Mouse (Mus musculus): ENCODE data around the gene Gltp.

Gltp gene

DNA sequence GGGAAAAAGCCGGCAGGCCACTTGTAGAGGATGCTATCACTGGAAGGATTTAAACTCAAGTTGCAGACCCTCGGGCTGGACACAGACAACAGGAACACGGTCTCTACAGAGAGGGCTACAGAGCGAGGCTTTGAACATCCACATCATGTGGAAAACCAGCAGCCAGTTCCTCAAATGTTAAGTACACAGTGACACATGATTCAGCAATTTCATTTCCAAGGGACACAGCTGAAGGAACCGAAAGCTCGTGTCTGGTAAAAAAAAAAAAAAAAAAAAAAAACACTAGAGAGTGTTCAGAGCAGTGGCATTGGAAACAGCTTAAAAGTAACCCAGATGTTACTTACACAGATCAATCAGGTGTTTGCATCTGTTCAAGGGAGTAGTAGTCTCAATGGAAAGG is 29.8 kb downstream of the Gltp start:
- DNase-seq (ENCODE audit: low read depth, low spot score): no peak

GRCm38 (mm10) chr5:114658255-114658654 is 32.5 kb downstream of the Gltp start, which contains the start of gene Trpv4:
Trpv4 (minus strand) TSS chr5:114658421.
- no peak for DNase-seq (ENCODE audit: low read depth, low spot score)

DNA sequence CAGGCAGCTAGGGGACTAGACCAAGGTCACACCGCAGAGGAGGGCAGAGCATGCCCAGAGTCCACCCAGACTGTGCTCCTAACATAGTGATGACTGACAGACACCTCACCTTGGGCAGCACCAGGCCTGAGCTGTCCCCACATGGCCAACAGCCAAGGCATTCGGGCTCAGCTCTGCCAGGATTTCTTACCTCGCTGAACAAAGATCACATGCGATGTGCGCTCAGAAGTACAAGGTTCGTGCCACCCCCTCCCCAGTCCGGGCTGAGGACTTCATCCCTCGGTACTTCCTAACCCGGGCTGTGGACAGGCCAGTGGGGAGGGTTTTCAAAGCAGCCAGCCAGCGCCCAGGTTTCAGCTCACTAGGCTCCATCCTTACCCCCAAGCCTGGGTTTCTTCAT is 33.4 kb downstream of the Gltp start:
- DNase-seq (ENCODE audit: low read depth, low spot score): no peak

- no peak for DNase-seq (ENCODE audit: low read depth, low spot score)
Observed at GRCm38 (mm10) chr5:114656305-114656704, 34.5 kb downstream of the Gltp start.

- no peak for DNase-seq (ENCODE audit: low read depth, low spot score)
Observed at GRCm38 (mm10) chr5:114655721-114656120, 35.1 kb downstream of the Gltp start.

DNA sequence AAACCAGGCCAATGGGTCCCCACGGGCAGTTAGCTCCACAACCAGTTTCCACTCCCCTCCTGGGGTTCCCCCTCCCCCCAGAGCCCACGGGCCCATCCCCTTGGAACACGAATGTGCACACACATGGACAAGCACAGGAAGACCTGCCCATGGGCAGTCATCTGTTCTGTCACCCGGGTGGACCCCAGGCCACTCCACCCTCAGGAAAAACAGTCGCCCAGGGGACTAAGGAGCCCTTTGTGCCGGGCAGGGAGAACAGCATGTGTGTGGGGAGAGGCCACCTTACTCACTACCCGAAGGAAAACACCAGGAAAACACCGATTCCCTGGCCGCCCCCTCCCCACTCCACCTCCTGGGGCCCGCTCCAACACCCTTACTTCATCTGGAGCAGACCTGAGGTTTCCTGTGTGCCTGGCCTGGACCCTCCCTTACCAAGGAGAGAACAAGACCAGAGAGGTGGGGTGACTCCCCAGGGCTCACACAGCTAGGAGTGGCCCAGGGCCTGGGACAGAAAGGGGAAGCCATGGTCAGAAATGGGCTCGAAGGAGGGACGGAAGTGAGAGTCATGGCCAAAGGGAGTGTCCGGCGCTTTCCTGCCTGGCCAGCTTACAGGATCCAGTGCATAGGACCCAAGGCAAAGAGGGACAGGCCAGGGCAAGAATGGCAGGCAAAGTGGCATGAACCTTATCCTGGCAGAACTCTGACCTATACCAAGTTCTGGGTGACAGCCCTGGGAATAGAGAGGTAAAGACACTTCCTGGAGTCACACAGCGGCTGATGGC is 36.9 kb downstream of the Gltp start:
- DNase-seq (ENCODE audit: low read depth, low spot score): no peak

DNA sequence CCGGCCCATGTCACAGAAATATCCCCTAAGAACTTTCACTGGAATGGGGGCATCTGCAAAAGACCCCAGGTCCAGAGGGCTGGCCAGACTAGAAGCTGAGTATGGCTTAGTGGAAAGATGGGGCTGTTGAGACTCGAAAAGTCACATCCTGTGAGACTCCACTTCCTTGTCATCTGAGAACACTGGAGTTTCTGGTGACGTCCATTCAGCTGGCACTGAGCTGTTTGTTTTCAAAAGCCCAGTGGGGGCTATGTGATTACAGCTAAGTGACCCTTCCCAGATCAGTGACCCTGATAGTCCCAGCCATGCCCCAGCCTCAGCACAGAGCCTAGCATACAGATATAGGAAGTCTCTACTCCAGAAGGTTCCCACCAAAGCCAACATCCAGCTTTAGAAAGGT is 39.3 kb downstream of the Gltp start:
- DNase-seq (ENCODE audit: low read depth, low spot score): no peak

- DNase-seq (ENCODE audit: low read depth, low spot score): no peak
Observed at GRCm38 (mm10) chr5:114651002-114651401, 39.8 kb downstream of the Gltp start.

DNA sequence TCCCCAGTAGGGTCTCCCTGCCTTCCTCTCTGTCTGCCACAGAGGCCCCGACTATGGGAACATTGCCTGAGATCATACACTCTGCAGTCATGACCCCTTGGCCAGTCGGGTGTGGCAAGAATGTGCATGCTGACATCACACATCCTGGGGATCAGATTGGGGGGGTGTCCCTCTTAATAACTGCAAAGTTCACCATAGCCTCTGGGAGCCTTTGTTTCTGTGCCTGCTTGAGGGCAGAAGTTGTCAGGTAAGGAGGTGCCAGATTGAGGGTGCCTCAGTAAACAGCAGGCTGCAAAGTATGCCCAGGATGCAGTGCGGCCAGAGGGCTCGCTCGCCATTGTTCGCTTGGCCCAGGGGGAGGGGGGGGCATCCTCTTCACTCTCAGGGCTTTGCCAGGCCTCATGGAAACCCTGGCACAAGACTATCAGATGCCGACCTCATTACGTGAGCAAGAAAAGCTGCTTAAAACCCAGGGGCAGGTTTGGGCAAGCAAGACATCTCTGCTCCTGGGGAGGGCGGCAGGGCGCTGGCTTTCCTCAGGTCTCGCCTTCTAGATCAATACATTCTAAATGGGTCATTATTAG is 42.0 kb downstream of the Gltp start:
- no peak for DNase-seq (ENCODE audit: low read depth, low spot score)

DNA sequence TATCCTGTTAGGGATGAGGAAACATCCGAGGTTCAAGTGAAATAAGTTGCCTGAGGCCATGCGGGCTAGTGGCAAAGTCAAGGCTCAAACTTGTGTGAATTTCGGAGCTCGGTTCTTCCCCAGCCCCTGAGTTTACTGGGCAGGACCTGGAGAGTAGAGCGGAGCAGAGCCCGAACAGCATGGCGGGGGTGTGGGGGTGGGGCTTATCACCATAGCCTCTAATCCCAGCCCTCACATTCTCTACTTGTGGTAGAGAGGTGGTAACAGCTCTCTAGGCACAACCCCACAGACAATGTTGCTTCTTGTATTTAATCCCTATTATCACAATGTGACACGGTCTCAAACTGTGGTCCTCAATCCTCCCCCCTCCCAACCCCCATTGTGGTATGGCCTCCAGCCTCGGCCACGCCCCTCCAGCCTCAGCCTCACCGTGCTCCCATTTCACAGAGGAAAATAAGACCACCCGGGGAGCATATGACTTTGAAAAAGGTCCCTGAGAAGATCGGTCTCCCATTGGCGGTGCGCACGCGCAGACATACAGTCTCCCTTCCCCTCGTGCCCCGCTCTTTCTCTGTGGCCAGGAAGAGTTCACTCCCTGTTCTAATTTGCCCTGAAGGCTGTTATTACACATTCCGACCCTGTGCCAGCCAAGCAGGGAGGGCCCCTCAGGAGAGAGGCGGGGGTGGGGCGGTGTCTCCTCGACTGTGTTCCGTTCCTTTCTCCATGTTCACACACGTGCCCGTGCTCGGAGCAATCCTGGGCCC is 43.4 kb downstream of the Gltp start:
- no peak for DNase-seq (ENCODE audit: low read depth, low spot score)

DNA sequence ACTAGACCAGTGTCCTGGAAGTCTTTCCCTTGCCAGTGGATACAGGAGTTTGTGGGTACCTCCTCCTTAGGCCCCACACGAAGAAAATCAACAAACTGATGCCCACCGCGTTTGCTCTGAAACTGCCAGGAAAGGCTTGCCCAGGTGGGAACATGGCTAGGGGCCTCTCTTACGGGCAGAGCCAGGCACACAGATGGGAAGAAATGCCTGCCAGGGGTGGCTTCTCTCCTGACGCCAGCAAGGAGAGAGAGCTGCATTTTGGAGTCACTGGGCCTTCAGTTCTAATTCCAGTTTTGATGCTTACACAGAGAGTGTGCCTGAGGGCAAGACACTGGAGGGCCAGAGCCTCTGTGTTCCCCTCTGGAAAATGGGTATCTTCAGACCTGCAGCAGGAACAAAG is 44.9 kb downstream of the Gltp start:
- DNase-seq (ENCODE audit: low read depth, low spot score): no peak

DNA sequence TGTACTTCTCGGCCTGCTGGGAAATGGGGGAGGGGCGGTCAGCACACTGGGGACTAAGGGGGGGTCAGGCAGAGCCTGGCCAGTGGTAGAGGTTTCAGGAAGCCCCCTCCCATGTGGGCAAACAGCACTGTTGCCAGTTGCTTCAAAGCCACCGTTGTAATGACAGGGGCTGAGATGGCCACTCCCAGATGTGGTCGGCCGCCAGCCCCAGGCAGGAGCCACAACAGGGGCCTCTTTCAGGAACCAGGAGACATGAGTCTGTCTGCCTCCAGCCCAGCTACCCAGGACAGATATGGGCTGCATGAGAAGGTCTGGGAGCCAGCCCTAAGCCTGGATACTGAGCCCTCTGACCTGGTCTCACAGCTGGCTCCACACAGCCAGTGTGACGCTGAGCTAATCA is 45.9 kb downstream of the Gltp start:
- DNase-seq (ENCODE audit: low read depth, low spot score): no peak

DNA sequence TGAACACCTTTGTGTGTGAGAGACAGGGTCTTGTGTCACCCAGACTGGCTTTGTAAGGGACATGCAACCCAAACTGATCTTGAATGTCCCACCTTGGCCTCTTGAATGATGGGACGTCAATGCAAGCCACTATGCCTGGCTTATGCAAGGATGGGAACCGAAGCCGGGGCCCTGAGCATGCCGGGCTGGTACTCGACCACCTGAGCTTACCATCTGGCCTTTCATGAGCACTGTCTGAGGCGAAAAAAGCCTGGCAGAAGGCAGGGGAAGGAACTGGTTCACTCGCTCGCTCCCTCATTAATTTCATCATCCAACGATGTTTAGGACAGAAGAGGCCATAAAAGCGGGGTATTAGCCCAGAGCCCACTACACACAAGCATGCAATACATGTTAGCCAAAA is 50.0 kb downstream of the Gltp start:
- DNase-seq (ENCODE audit: low read depth, low spot score): no peak

DNA sequence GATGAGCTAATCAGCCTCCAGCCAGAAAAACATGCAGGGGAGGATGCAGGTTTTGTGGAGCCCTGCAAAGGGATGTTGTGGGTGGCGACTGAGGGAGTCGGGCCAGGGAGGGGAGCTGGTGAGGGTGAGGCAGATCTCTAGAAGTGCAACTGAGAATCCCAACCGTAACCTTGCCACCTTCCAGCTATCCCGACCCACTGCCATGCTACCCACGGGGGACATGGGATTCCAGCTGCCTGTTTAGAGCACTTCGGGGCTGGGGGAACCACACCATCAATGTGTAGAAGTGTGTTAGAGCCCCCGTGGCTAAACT is 51.2 kb downstream of the Gltp start:
- DNase-seq (ENCODE audit: low read depth, low spot score): no peak

DNA sequence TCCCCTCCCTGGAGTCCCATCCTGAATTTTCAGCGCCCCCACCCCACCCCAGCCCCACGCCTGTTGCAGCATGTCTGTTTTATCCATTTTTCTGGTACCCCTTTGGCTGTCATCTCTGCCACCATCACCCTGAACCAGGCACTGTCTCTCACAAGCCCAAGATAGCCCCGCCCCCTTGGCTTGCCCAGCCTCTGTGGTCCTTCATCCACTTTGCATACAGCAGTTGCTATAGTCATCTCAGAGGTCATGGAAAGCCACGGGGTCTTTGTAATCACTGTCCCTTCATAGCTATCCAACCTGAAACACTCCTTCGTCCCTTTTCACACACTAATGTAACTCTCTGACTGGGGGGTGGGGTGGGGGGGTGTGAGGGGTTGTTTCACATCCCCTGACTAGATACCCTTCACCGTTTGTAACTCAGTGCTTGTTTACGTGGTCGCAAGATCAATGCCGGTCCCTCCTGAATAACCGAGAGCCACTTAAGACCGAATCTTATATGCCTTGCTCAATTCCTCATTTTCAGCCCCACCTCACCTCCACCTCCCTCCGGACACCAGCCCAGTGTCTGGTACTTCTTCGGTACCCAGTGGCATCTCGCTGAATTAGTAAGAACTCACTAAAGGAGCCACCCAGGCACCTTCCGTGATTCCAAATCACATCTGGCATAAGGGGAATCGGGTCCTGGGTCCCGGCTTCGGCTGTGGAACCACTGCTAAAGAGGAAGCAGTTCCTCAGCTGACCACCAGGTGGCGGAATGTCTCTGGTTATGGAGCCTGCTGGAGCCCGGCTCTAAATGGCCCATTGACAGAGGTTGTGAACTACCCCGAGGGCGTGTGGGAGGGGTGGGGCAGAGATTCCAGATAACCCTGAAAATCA is 51.8 kb downstream of the Gltp start:
- peak; percentile 59 for DNase-seq (ENCODE audit: low read depth, low spot score)

DNA sequence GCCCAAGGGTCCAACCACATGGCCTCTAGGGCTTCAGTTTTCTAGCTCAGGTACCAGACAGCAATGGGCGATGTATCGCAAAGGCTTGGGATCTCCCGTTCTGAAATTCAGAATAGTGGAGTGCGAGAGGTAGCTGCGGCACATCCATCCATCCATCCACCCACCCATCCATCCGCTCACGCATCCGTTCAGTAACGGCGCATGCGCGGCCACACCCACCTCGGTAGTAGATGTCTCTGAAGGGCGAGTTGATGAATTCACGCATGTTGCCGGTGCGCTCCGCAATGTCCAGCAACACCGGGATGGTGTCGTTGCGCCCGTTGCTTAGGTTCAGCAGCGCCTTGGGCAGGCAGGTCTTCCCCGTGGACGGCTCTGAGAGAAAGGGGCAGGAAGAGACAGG is 54.7 kb downstream of the Gltp start:
- DNase-seq (ENCODE audit: low read depth, low spot score): no peak

- no peak for DNase-seq (ENCODE audit: low read depth, low spot score)
Observed at GRCm38 (mm10) chr5:114631336-114631735, 59.4 kb downstream of the Gltp start.

DNA sequence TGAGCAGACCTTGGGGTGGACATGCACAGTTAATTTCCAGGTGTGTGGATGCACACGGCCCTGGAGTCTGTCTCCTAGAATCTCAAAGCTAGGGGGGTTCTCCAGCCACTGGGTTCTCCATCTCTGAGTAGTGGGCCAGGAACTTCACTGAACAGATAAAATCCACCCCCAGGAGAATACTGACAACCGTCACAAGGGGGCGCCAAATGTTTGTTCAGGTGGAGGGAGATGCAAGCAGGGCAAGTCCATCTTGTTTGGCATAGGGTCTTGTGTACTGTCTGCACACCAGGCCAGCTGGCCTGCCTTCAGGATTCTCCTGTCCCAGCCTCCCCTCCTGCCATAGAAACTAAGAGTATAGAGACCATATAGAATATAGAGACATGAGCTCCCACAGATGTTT is 65.2 kb downstream of the Gltp start:
- DNase-seq (ENCODE audit: low read depth, low spot score): no peak

- DNase-seq (ENCODE audit: low read depth, low spot score): no peak
Observed at GRCm38 (mm10) chr5:114620305-114620704, 70.5 kb downstream of the Gltp start.

Measured in c-Kit-negative CD71-positive TER-119-positive erythroid progenitor cells, embryonic 14.5 days (primary cell).